Mouse (Mus musculus) midbrain, postnatal 0 days (tissue): ENCODE measurements around the gene Timm44. TPM values are rescaled to one million over a fixed set of nuclear protein-coding genes. Genes with fewer than 3 reads are reported as not detected.

Experiments
- ATAC-seq: fragments of 200-750 bp; cut with Nextera tagmentation; 2 replicates; pipeline ENCODE4 v1.8.0; 2017; ENCODE audit warnings: moderate number of reproducible peaks, mild to moderate bottlenecking, moderate TSS enrichment, moderate library complexity; ENCODE audit not compliant: low FRiP score
- DNase-seq: peaks from one replicate; pipeline ENCODE4 v3.0.0-alpha.2; 2015; ENCODE audit warnings: low spot score
- H3K27ac ChIP-seq: fragments of 300-500 bp; sonication (generic); 2 replicates; pipeline ENCODE4 v1.5.1; 2014; ENCODE audit warnings: low read depth, mild to moderate bottlenecking, low read length, mixed read lengths
- H3K27me3 ChIP-seq: fragments of 300-500 bp; sonication (generic); 2 replicates; pipeline ENCODE4 v1.6.1; 2014; ENCODE audit warnings: low read length, control low read depth, mixed read lengths; ENCODE audit not compliant: insufficient read depth
- H3K36me3 ChIP-seq: fragments of 300-500 bp; sonication (generic); 2 replicates; pipeline ENCODE4 v1.6.1; 2014; ENCODE audit warnings: low read length, control low read depth, mixed read lengths; ENCODE audit not compliant: insufficient read depth
- H3K4me1 ChIP-seq: fragments of 300-500 bp; sonication (generic); 2 replicates; pipeline ENCODE4 v1.6.1; 2014; ENCODE audit warnings: mild to moderate bottlenecking, control low read depth, antibody characterized with exemption, low read length, mixed read lengths; ENCODE audit not compliant: insufficient read depth
- H3K4me2 ChIP-seq: fragments of 300-500 bp; sonication (generic); 2 replicates; pipeline ENCODE4 v1.6.1; 2014; ENCODE audit warnings: low read depth, mild to moderate bottlenecking, low read length, mixed read lengths; ENCODE audit not compliant: poor library complexity, severe bottlenecking
- H3K4me3 ChIP-seq: fragments of 300-500 bp; sonication (generic); 2 replicates; pipeline ENCODE4 v1.5.1; 2014; ENCODE audit warnings: low read depth, mild to moderate bottlenecking, low read length, moderate library complexity
- H3K9ac ChIP-seq: fragments of 300-500 bp; sonication (generic); replicated peaks from 2 replicates; pipeline ENCODE4 v1.6.1; 2014; ENCODE audit warnings: mild to moderate bottlenecking, low read length, moderate library complexity, mixed read lengths; ENCODE audit not compliant: poor library complexity, severe bottlenecking
- H3K9me3 ChIP-seq: fragments of 300-500 bp; sonication (generic); 2 replicates; pipeline ENCODE4 v1.6.1; 2016; ENCODE audit warnings: low read length, control low read depth
- CTCF ChIP-seq: IDR thresholded peaks from 2 replicates; pipeline ENCODE4 v1.5.1; 2016; ENCODE audit warnings: antibody characterized with exemption, mild to moderate bottlenecking
- WGBS: fragments of 180-500 bp; shearing (Covaris S2); extraction: QIAGEN DNeasy Blood & Tissue Kit; methylation state at CpG from one replicate; pipeline ENCODE4 v1.1.7; 2014; 5-methylcytosine and 5-hydroxymethylcytosine counted together
- polyA plus RNA-seq: library from polyadenylated mRNA; unstranded; fragments of >200 nt; fragmentation: Nextera tagmentation; extraction: Ambion mirVana; gene quantifications from 2 replicates; pipeline ENCODE4 v1.2.1, GENCODE M21; 2015
- total RNA-seq: library from RNA; depleted of rRNA; stranded (reverse); fragments of >200 nt; gene quantifications from 2 replicates; pipeline ENCODE4 v1.2.3, GENCODE M21; 2014; rRNA removed

Gene Timm44
- total RNA-seq (58.0 and 58.5 TPM in 2 replicates), polyA plus RNA-seq (50.5 and 52.7 TPM in 2 replicates)

DNA sequence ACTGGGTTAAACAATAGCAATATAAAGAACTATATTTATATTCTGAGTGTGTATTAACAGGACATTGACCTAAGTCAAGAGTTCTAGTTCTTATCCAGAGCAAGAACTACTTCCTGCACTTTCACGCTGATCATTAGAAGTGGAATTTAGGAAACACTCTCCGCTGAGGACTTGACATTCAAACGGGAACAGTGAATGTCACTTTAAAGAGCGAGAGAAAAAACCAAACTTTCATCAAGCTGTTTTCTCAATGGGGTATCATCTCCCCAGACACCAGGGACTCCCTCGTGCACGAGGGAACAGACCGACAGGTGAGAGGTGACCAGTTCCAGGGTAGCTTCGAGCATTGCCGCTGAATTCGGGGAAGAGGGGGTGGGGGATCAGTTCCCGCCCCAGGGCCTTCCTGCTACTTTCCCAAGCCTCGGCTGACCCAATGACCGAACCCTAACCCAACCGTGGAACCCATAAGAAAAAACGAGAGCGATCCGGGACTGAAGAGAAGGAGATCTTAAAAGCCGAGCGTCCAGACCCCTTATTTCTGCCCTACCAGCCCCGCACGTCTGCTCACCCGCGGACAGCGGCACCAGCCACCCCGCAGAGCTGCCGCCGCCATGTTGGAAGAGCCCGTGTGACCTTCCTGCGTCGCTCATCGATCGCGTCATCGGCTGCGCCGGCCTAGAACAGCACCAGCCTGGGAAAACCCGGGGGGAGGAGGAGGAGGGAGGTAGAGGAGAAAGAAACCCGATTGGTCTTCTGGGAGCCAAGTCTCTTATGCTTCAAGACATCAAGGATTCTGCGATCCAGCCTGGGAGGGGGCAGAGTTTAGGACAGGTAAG lies at the start of gene Timm44:
Gene Timm44 (minus strand): TSS at position 639 of the 836 bp plus-strand sequence.
- peak within 1 kb of the TSS; percentile 82 for H3K27ac ChIP-seq
- ATAC-seq (peak; percentile 98), DNase-seq (peak; percentile 98)
- H3K27me3 ChIP-seq, result no peaks in the 10 kb centered on the region
- H3K36me3 ChIP-seq, result 0 out of 2 replicates have a peak, but pooled peaks cover 9% of the 10 kb centered on the region
- no peak for TF ChIP-seq CTCF
- H3K4me2 ChIP-seq, result peak within 1 kb of the TSS; percentile 77
- peak within 1 kb of the TSS; percentile 75 for H3K9ac ChIP-seq
- H3K4me1 ChIP-seq, result peaks cover 6% of the 10 kb centered on the region
- H3K9me3 ChIP-seq, result no peaks in the 10 kb centered on the region
- under 1% methylated on average over 39 of the region's 39 CpGs for WGBS
- peak within 1 kb of the TSS; percentile 76 for H3K4me3 ChIP-seq

DNA sequence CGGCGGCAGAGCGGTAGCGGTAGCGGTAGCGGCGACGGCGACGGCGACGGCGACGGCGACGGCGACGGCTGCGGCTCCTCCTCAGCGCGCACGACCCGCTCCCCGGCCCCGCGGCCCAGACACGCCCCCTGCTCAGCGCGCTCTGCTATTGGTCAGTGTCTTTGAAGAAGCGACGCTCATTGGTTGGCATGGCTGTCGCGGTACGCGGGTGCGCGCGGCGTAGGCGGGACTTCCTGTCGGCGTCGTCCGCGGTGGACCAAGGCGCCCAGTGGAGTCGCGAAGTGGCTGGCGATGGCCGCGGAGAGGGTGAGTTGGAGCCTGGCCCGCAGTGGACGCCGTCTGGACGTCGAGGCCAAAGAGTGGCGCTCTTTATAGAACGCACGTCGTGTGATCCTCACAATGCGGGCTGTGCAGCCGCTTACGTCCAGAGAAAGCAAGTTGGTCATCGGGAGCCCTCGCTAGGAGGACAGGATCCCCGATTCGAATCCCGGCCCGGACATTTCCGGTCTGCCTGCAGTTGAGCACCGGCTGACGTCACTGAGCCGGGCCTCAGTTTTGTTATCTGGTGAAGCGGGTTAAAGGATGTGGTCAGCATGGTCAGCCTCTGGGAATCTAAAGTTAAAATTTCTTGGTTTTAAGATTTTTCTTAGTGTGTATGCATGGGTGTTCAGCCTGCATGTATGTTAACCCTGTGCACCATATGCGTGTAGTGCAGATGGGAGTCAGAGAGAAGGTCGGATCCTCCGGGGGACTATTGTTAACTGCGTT lies 49.5 kb upstream of the Timm44 start, which contains the start of the genes Ccl25 and Elavl1:
Gene Ccl25 (plus strand): TSS at position 228 of the 768 bp plus-strand sequence.
Gene Elavl1 (minus strand): TSS at position 431 of the 768 bp plus-strand sequence.
- Histone ChIP-seq H3K27me3 (no peaks in the 10 kb centered on the region), H3K4me1 (peaks cover 7% of the 10 kb centered on the region), H3K27ac (peak within 1 kb of the TSS; percentile 91), H3K9me3 (no peaks in the 10 kb centered on the region), H3K4me3 (peak within 1 kb of the TSS; percentile 100), H3K36me3 (peaks cover 21% of the 10 kb centered on the region), H3K4me2 (peak within 1 kb of the TSS; percentile 74), H3K9ac (peak within 1 kb of the TSS; percentile 98)
- TF ChIP-seq CTCF, result no peak
- WGBS, result under 1% methylated on average over 57 of the region's 78 CpGs
- DNase-seq (peak; percentile 98), ATAC-seq (peak; percentile 99)

DNA sequence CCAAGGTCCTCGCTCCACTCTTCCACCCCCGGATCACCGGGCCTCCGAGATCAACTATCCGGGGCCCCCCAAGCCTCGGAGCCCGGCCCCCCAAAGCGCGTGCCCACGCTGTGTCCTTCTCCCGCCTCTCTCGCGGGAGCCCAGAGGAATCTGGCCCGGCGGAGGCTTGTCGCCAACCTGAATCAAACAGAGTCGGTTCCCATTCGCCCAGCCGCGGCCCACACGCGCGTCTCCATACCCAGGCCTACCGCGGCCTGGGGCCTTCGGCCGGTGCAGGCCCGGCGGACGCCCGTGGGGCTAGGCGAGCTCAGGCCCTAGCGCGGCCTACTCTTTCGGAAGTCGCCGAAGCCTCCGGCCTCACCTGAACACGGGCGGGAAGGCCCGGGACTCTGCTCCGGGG lies 48.8 kb upstream of the Timm44 start:
- 0% methylated on average over 41 of the region's 42 CpGs for WGBS
- no peaks in the 10 kb centered on the region for H3K9me3 ChIP-seq
- no peak for TF ChIP-seq CTCF
- peak overlapping the region; percentile 74 for H3K4me2 ChIP-seq
- peak overlapping the region; percentile 91 for H3K27ac ChIP-seq
- H3K9ac ChIP-seq, result peak overlapping the region; percentile 98
- peaks cover 7% of the 10 kb centered on the region for H3K4me1 ChIP-seq
- peak overlapping the region; percentile 100 for H3K4me3 ChIP-seq
- DNase-seq (peak; percentile 51), ATAC-seq (peak; percentile 71)
- H3K36me3 ChIP-seq, result peaks cover 22% of the 10 kb centered on the region
- H3K27me3 ChIP-seq, result no peaks in the 10 kb centered on the region

DNA sequence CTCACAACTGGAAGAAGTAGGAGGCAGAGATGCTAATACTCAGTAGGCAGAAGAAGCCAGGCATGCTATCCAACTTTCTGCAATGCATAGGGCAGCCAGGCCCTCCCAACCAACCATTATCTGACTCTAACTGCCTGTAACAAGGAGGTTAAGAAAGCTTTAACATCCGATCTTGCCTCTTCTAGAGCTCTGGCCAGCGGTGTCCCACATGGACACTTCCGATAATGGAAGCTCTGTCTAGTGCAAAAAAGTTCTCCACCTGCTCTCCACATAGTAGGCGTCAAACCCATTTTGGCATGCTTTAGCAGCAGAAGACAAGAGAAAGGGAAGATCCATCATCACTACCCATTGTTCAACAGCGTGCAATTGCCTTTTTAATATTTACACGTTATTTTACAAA lies 48.2 kb upstream of the Timm44 start:
- DNase-seq (no peak), ATAC-seq (no peak)
- WGBS, result 2% methylated on average over 6 of the region's 6 CpGs
- Histone ChIP-seq H3K4me1 (peaks cover 7% of the 10 kb centered on the region), H3K9me3 (no peaks in the 10 kb centered on the region), H3K27ac (peak overlapping the region; percentile 38; the same call in 1 of the 2 replicates), H3K27me3 (no peaks in the 10 kb centered on the region), H3K36me3 (peaks cover 16% of the 10 kb centered on the region), H3K9ac (peak overlapping the region; percentile 98), H3K4me2 (peak overlapping the region; percentile 74), H3K4me3 (peak overlapping the region; percentile 100)
- no peak for TF ChIP-seq CTCF

DNA sequence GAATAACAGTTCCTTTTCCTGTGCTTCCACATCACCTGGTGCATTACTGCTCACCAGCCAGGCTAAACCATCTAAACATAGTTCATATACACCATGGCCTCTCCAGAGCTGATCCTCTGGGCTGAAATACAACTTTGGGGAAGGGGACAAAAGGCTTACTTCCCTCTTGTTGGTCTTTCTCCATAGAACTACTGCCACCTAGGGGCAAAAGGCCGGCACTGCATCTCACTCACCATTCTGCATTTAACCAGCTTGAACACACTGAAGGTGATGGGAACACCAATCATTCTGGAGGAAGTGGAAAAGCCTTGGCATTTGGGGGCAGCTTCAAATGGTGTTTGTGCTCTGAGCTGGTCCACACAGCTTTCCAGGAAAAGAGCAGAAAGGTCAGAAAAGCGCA lies 46.8 kb upstream of the Timm44 start:
- Histone ChIP-seq H3K36me3 (peaks cover 8% of the 10 kb centered on the region), H3K9ac (no peak overlapping the region), H3K4me1 (peaks cover 7% of the 10 kb centered on the region), H3K9me3 (no peaks in the 10 kb centered on the region), H3K4me3 (no peak overlapping the region), H3K27ac (no peak overlapping the region), H3K4me2 (peak overlapping the region; percentile 1; the same call in 1 of the 2 replicates), H3K27me3 (no peaks in the 10 kb centered on the region)
- peak; percentile 97 for TF ChIP-seq CTCF
- WGBS, result 21% methylated on average over 2 of the region's 2 CpGs
- ATAC-seq (no peak), DNase-seq (peak; percentile 85)
